Mouse (Mus musculus) C2C12 (cell line): ENCODE results near the gene Rimbp2.

Experiments
- CEBPB ChIP-seq: IDR thresholded peaks from one replicate; pipeline ENCODE4 v1.6.1; 2011; ENCODE audit warnings: low read depth, mild to moderate bottlenecking, control low read depth, moderate library complexity
- CTCF ChIP-seq: IDR thresholded peaks from one replicate; pipeline ENCODE4 v1.5.1; 2011; ENCODE audit not compliant: control insufficient read depth, insufficient read depth, insufficient read length
- MAX ChIP-seq: IDR thresholded peaks from one replicate; pipeline ENCODE4 v1.6.1; 2011; ENCODE audit warnings: mild to moderate bottlenecking, control low read depth
- MYOG ChIP-seq: IDR thresholded peaks from one replicate; pipeline ENCODE4 v1.6.1; 2011; ENCODE audit not compliant: control insufficient read depth, insufficient read length; ENCODE audit errors: extremely low read depth
- USF1 ChIP-seq: IDR thresholded peaks from one replicate; pipeline ENCODE4 v1.6.1; 2011; ENCODE audit warnings: low read depth, mild to moderate bottlenecking, control low read depth, moderate library complexity

GRCm38 (mm10) chr5:128811431-128811830 lies 141.9 kb downstream of the Rimbp2 start:
- TF ChIP-seq CTCF = no peak
- no peak for TF ChIP-seq USF1
- TF ChIP-seq MAX = no peak
- TF ChIP-seq CEBPB = no peak
- TF ChIP-seq MYOG = no peak
